Mouse (Mus musculus) embryonic facial prominence, embryonic 12.5 days (tissue): Measurements from ENCODE around the gene Id3. TPM values are rescaled to one million over a fixed set of nuclear protein-coding genes. Genes with fewer than 3 reads are reported as not detected.

Experiments used
- ATAC-seq: fragments of 200-750 bp; cut with Nextera tagmentation; 2 replicates; pipeline ENCODE4 v1.8.0; 2017; ENCODE audit not compliant: insufficient number of reproducible peaks, insufficient read depth, low FRiP score, low TSS enrichment
- H3K27ac ChIP-seq: fragments of 300-500 bp; sonication (generic); 2 replicates; pipeline ENCODE4 v1.5.1; 2016; ENCODE audit warnings: mild to moderate bottlenecking
- H3K27me3 ChIP-seq: fragments of 300-500 bp; sonication (generic); 2 replicates; pipeline ENCODE4 v1.6.1; 2016; ENCODE audit warnings: mild to moderate bottlenecking, moderate library complexity
- H3K36me3 ChIP-seq: fragments of 300-500 bp; sonication (generic); 2 replicates; pipeline ENCODE4 v1.6.1; 2016; ENCODE audit warnings: mild to moderate bottlenecking
- H3K4me1 ChIP-seq: fragments of 300-500 bp; sonication (generic); 2 replicates; pipeline ENCODE4 v1.6.1; 2016
- H3K4me2 ChIP-seq: fragments of 300-500 bp; sonication (generic); replicated peaks from 2 replicates; pipeline ENCODE4 v1.6.1; 2016; ENCODE audit warnings: mild to moderate bottlenecking, moderate library complexity
- H3K4me3 ChIP-seq: fragments of 300-500 bp; sonication (generic); 2 replicates; pipeline ENCODE4 v1.5.1; 2016; ENCODE audit warnings: mild to moderate bottlenecking
- H3K9ac ChIP-seq: fragments of 300-500 bp; sonication (generic); 2 replicates; pipeline ENCODE4 v1.6.1; 2016; ENCODE audit warnings: mild to moderate bottlenecking, moderate library complexity
- H3K9me3 ChIP-seq: fragments of 300-500 bp; sonication (generic); 2 replicates; pipeline ENCODE4 v1.6.1; 2016; ENCODE audit warnings: mild to moderate bottlenecking, moderate library complexity
- WGBS: fragments of 180-500 bp; shearing (Covaris S2); methylation state at CpG from one replicate; pipeline ENCODE4 v1.1.7; 2016; 5-methylcytosine and 5-hydroxymethylcytosine counted together
- polyA plus RNA-seq: library from polyadenylated mRNA; unstranded; fragments of >200 nt; fragmentation: Nextera tagmentation; extraction: Ambion mirVana; gene quantifications from 2 replicates; pipeline ENCODE4 v1.2.1, GENCODE M21; 2016

Gene Id3
- polyA plus RNA-seq, 1 experiment from 2014 or later: 623 TPM

GRCm38 (mm10) chr4:136144126-136144926 lies 1.0 kb downstream of the Id3 start:
- under 1% methylated on average over 50 of the region's 50 CpGs for WGBS

DNA sequence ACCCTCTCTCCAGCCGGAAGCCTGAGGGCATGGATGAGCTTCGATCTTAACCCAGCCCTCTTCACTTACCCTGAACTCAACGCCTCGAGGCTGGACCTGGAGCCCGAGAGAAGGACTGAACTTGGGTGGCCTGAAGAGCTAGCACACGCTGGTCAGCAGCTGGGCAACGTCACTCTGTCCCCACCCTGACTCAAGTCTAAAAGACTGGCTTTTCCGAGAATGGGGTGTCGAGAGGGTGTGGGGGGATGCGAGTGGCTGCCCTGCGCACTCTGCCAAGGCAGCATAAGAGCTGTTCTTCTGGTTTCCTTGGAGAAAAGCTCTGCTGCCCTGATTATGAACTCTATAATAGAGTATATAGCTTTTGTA lies 1.6 kb downstream of the Id3 start:
- Histone ChIP-seq H3K27me3 (no peaks in the 10 kb centered on the region), H3K9ac (peak overlapping the region; percentile 95), H3K4me2 (peak overlapping the region; percentile 83), H3K27ac (peak overlapping the region; percentile 99), H3K4me1 (peaks cover 54% of the 10 kb centered on the region), H3K36me3 (peaks cover 3% of the 10 kb centered on the region; the same call in 1 of the 2 replicates), H3K9me3 (no peaks in the 10 kb centered on the region), H3K4me3 (peak overlapping the region; percentile 97)
- no peak for ATAC-seq
- WGBS: 0% methylated on average over 11 of the region's 11 CpGs

More at GRCm38 (mm10) chr4:136144126-136144926, 1.0 kb downstream of the Id3 start:
- Histone ChIP-seq H3K27ac (peak overlapping the region; percentile 99), H3K4me2 (peak overlapping the region; percentile 83), H3K27me3 (no peaks in the 10 kb centered on the region), H3K9ac (peak overlapping the region; percentile 95), H3K36me3 (peaks cover 3% of the 10 kb centered on the region; the same call in 1 of the 2 replicates), H3K4me3 (peak overlapping the region; percentile 97), H3K9me3 (no peaks in the 10 kb centered on the region), H3K4me1 (peaks cover 57% of the 10 kb centered on the region)
- ATAC-seq: no peak

- peak overlapping the region; percentile 97 for H3K4me3 ChIP-seq
- WGBS: 3% methylated on average over 11 of the region's 11 CpGs
- H3K9me3 ChIP-seq: no peaks in the 10 kb centered on the region
These were observed 2.1 kb downstream of the Id3 start for GRCm38 (mm10) chr4:136145362-136145885.

GRCm38 (mm10) chr4:136145991-136146711 lies 2.9 kb downstream of the Id3 start:
- no peak for ATAC-seq
- H3K4me1 ChIP-seq: peaks cover 59% of the 10 kb centered on the region
- H3K9ac ChIP-seq: peak overlapping the region; percentile 95
- 6% methylated on average over 7 of the region's 7 CpGs for WGBS
- H3K27me3 ChIP-seq: no peaks in the 10 kb centered on the region
- H3K36me3 ChIP-seq: peaks cover 3% of the 10 kb centered on the region; the same call in 1 of the 2 replicates
- peak overlapping the region; percentile 83 for H3K4me2 ChIP-seq
- peak overlapping the region; percentile 97 for H3K4me3 ChIP-seq
- H3K9me3 ChIP-seq: no peaks in the 10 kb centered on the region
- peak overlapping the region; percentile 99 for H3K27ac ChIP-seq

More at GRCm38 (mm10) chr4:136145362-136145885, 2.1 kb downstream of the Id3 start:
- H3K36me3 ChIP-seq: peaks cover 3% of the 10 kb centered on the region; the same call in 1 of the 2 replicates
- H3K9ac ChIP-seq: peak overlapping the region; percentile 95
- peaks cover 59% of the 10 kb centered on the region for H3K4me1 ChIP-seq
- peak overlapping the region; percentile 99 for H3K27ac ChIP-seq
- no peak for ATAC-seq
- no peaks in the 10 kb centered on the region for H3K27me3 ChIP-seq
- H3K4me2 ChIP-seq: peak overlapping the region; percentile 83

- Histone ChIP-seq H3K4me1 (peaks cover 56% of the 10 kb centered on the region), H3K9ac (peak overlapping the region; percentile 95), H3K4me2 (peak overlapping the region; percentile 83), H3K36me3 (peaks cover 3% of the 10 kb centered on the region; the same call in 1 of the 2 replicates), H3K27me3 (no peaks in the 10 kb centered on the region), H3K4me3 (peak overlapping the region; percentile 97), H3K27ac (peak overlapping the region; percentile 99), H3K9me3 (no peaks in the 10 kb centered on the region)
- ATAC-seq: no peak
- WGBS: 5% methylated on average over 6 of the region's 6 CpGs
These were observed 3.4 kb downstream of the Id3 start for GRCm38 (mm10) chr4:136146712-136147154.

DNA sequence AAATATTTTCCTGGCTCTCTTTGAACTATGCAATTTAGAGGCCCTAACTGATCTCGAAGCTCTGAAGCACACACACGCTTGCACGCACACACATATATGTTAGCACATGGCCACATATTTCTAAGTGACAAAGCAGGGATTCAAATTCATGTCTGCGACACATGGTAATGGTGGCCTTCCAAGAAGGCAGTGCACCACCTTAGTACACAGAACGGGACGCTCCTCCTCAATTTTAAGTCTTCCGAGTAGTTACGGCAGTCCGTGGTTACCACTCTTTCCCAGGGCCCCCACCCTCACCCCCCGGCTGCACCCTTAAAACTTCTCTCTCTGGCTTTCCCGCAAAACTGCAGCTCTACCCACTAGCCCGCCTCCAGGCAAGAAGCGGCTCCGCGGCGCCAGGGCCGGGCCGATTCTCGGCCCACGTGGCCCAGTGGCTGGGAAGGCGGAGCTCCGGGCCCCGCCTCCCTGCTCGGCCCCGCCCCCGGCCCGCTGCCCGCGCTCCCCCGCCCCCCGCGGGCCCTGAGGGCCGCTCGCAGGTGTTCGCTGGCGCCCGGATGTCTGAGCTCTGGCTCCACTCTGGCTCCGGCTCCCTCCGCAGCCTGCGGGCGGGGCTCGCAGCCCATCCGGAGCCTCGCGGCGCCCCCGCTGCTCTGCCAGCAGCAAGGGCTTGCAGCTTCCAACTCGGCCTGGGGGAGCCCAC lies 4.3 kb downstream of the Id3 start:
- H3K4me2 ChIP-seq: peak overlapping the region; percentile 83
- WGBS: 1% methylated on average over 40 of the region's 48 CpGs
- H3K27me3 ChIP-seq: no peaks in the 10 kb centered on the region
- H3K9ac ChIP-seq: peak overlapping the region; percentile 51; the same call in 1 of the 2 replicates
- peaks cover 3% of the 10 kb centered on the region; the same call in 1 of the 2 replicates for H3K36me3 ChIP-seq
- ATAC-seq: peak; percentile 68
- peak overlapping the region; percentile 99 for H3K27ac ChIP-seq
- H3K9me3 ChIP-seq: no peaks in the 10 kb centered on the region
- peak overlapping the region; percentile 22 for H3K4me3 ChIP-seq
- H3K4me1 ChIP-seq: peaks cover 48% of the 10 kb centered on the region

- peak; percentile 5; the same call in 1 of the 2 replicates for ATAC-seq
- Histone ChIP-seq H3K9me3 (no peaks in the 10 kb centered on the region), H3K4me2 (peak overlapping the region; percentile 83), H3K36me3 (peaks cover 3% of the 10 kb centered on the region; the same call in 1 of the 2 replicates), H3K27me3 (no peaks in the 10 kb centered on the region), H3K4me3 (peak overlapping the region; percentile 22), H3K27ac (peak overlapping the region; percentile 99), H3K4me1 (peaks cover 44% of the 10 kb centered on the region), H3K9ac (no peak overlapping the region)
- 2% methylated on average over 31 of the region's 31 CpGs for WGBS
These were observed 5.2 kb downstream of the Id3 start for GRCm38 (mm10) chr4:136148342-136149044.

GRCm38 (mm10) chr4:136149045-136149379 lies 5.7 kb downstream of the Id3 start:
- Histone ChIP-seq H3K36me3 (peaks cover 3% of the 10 kb centered on the region; the same call in 1 of the 2 replicates), H3K9ac (no peak overlapping the region), H3K27me3 (no peaks in the 10 kb centered on the region), H3K4me3 (no peak overlapping the region), H3K4me1 (peaks cover 44% of the 10 kb centered on the region), H3K4me2 (peak overlapping the region; percentile 83; the same call in 1 of the 2 replicates), H3K27ac (peak overlapping the region; percentile 99), H3K9me3 (no peaks in the 10 kb centered on the region)
- 78% methylated on average over 2 of the region's 2 CpGs for WGBS
- ATAC-seq: no peak

GRCm38 (mm10) chr4:136149734-136150133 lies 6.4 kb downstream of the Id3 start:
- peaks cover 3% of the 10 kb centered on the region; the same call in 1 of the 2 replicates for H3K36me3 ChIP-seq
- H3K4me2 ChIP-seq: no peak overlapping the region
- no peaks in the 10 kb centered on the region for H3K9me3 ChIP-seq
- ATAC-seq: no peak
- H3K9ac ChIP-seq: no peak overlapping the region
- peak overlapping the region; percentile 79 for H3K27ac ChIP-seq
- 39% methylated on average over 3 of the region's 3 CpGs for WGBS
- no peak overlapping the region for H3K4me3 ChIP-seq
- no peaks in the 10 kb centered on the region for H3K27me3 ChIP-seq
- peaks cover 46% of the 10 kb centered on the region for H3K4me1 ChIP-seq

DNA sequence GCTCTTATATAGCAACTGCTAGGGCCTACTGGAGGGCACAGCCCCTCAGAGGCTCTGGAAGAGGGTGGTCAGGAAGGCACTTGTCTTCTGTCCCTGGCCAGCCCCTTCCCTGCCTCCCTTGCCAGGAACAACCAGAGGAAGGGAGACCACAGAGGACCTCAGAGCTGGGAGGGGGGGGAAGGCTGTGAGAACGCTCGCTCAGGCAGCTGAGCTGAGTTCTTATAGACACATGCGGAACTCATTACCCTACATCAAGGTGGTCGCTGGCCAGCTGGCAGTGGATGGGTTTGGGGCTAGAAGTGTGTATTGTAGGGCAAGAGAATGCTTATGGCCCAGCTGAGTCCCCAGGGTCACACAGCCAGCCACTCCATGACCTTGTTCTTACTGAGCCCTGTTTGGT lies 7.3 kb downstream of the Id3 start:
- ATAC-seq: no peak
- no peak overlapping the region for H3K4me3 ChIP-seq
- peak overlapping the region; percentile 79 for H3K27ac ChIP-seq

More for the DNA sequence above, 7.3 kb downstream of the Id3 start:
- Histone ChIP-seq H3K9me3 (no peaks in the 10 kb centered on the region), H3K27me3 (no peaks in the 10 kb centered on the region), H3K4me1 (peaks cover 46% of the 10 kb centered on the region), H3K9ac (no peak overlapping the region), H3K4me2 (no peak overlapping the region), H3K36me3 (no peaks in the 10 kb centered on the region)
- 20% methylated on average over 4 of the region's 4 CpGs for WGBS
